Mouse (Mus musculus) MEL (cell line): ENCODE measurements around the gene Ccdc162. TPM values are rescaled to one million over a fixed set of nuclear protein-coding genes. Genes with fewer than 3 reads are reported as not detected.

Experiments
- DNase-seq: peaks from one replicate; pipeline ENCODE4 v3.0.0; 2011; ENCODE audit warnings: low read depth, low spot score
- H3K27ac ChIP-seq: 2 replicates; pipeline ENCODE4 v1.5.1; 2012; ENCODE audit warnings: low read depth, mild to moderate bottlenecking, control low read depth, low read length, moderate library complexity; ENCODE audit not compliant: control insufficient read depth
- H3K27me3 ChIP-seq, 2 experiments: fragments of 150-350 bp in 1 of 2; sonication (generic) in 1 of 2; 2 replicates each; pipeline ENCODE4 v1.6.1; 2012; ENCODE audit warnings: low read length in 2 of 2, mild to moderate bottlenecking in 2 of 2, improper control_type of control experiment in 1 of 2, moderate library complexity in 1 of 2; ENCODE audit not compliant: insufficient read depth in 2 of 2, control insufficient read depth in 1 of 2
- H3K36me3 ChIP-seq, 2 experiments: 2 replicates each; pipeline ENCODE4 v1.6.1; 2012 to 2014; ENCODE audit warnings: low read length in 2 of 2, improper control_type of control experiment in 1 of 2, inconsistent platforms in 1 of 2, mild to moderate bottlenecking in 1 of 2; ENCODE audit not compliant: insufficient read depth in 2 of 2, control insufficient read depth in 1 of 2
- H3K4me1 ChIP-seq, 2 experiments: fragments of 150-350 bp in 1 of 2; sonication (generic) in 1 of 2; 2 replicates each; pipeline ENCODE4 v1.6.1; 2012; ENCODE audit warnings: low read length in 2 of 2, improper control_type of control experiment in 1 of 2, mild to moderate bottlenecking in 1 of 2; ENCODE audit not compliant: insufficient read depth in 2 of 2, control insufficient read depth in 1 of 2
- H3K4me3 ChIP-seq, 2 experiments: fragments of 150-350 bp in 1 of 2; sonication (generic) in 1 of 2; 2 replicates each; pipeline ENCODE4 v1.5.1; 2012; ENCODE audit warnings: low read depth in 2 of 2, low read length in 2 of 2, mild to moderate bottlenecking in 2 of 2, moderate library complexity in 2 of 2, control low read depth in 1 of 2, improper control_type of control experiment in 1 of 2; ENCODE audit not compliant: control insufficient read depth in 1 of 2, insufficient read depth in 1 of 2
- H3K79me2 ChIP-seq: 2 replicates; pipeline ENCODE4 v1.6.1; 2012; ENCODE audit warnings: mild to moderate bottlenecking, low read length, moderate library complexity; ENCODE audit not compliant: control insufficient read depth, poor library complexity, insufficient read depth
- H3K9ac ChIP-seq: 2 replicates; pipeline ENCODE4 v1.6.1; 2012; ENCODE audit warnings: low read depth, mild to moderate bottlenecking, control low read depth, low read length, moderate library complexity; ENCODE audit not compliant: control insufficient read depth, poor library complexity, severe bottlenecking
- H3K9me3 ChIP-seq: fragments of 150-350 bp; sonication (generic); replicated peaks from 2 replicates; pipeline ENCODE4 v1.6.1; 2012; ENCODE audit warnings: mild to moderate bottlenecking, low read length, improper control_type of control experiment, moderate library complexity; ENCODE audit not compliant: insufficient read depth
- BHLHE40 ChIP-seq: IDR thresholded peaks from 2 replicates; pipeline ENCODE4 v1.6.1; 2012; ENCODE audit warnings: low read depth, mild to moderate bottlenecking, inconsistent platforms, low read length, improper control_type of control experiment, borderline replicate concordance
- CHD1 ChIP-seq: IDR thresholded peaks from 2 replicates; pipeline ENCODE4 v1.6.1; 2012; ENCODE audit warnings: low read depth, mild to moderate bottlenecking, inconsistent platforms, low read length, improper control_type of control experiment
- CHD2 ChIP-seq: IDR thresholded peaks from 2 replicates; pipeline ENCODE4 v1.6.1; 2011; ENCODE audit warnings: low read length, improper control_type of control experiment
- CTCF ChIP-seq, 3 experiments: IDR thresholded peaks in 2 of 3; conservative IDR thresholded peaks in 1 of 3; 2 replicates each; pipeline ENCODE4 v1.5.1; 2011 to 2012; ENCODE audit warnings: low read length in 3 of 3, low read depth in 2 of 3, mild to moderate bottlenecking in 2 of 3, improper control_type of control experiment in 1 of 3, inconsistent platforms in 1 of 3, mixed read lengths in 1 of 3, moderate library complexity in 1 of 3; ENCODE audit not compliant: control insufficient read depth in 1 of 3, insufficient read depth in 1 of 3, poor library complexity in 1 of 3, severe bottlenecking in 1 of 3
- E2F4 ChIP-seq: IDR thresholded peaks from 2 replicates; pipeline ENCODE4 v1.6.1; 2011; ENCODE audit warnings: low read depth, low read length, improper control_type of control experiment, borderline replicate concordance
- GATA1 ChIP-seq: IDR thresholded peaks from 2 replicates; pipeline ENCODE4 v1.6.1; 2011; ENCODE audit warnings: low read depth, low read length, improper control_type of control experiment
- HCFC1 ChIP-seq: IDR thresholded peaks from 2 replicates; pipeline ENCODE4 v1.6.1; 2012; ENCODE audit warnings: low read depth, mild to moderate bottlenecking, inconsistent platforms, low read length, improper control_type of control experiment, moderate library complexity
- MAFK ChIP-seq: IDR thresholded peaks from 2 replicates; pipeline ENCODE4 v1.6.1; 2011; ENCODE audit warnings: low read depth, mild to moderate bottlenecking, low read length, improper control_type of control experiment, borderline replicate concordance
- MAZ ChIP-seq: IDR thresholded peaks from 2 replicates; pipeline ENCODE4 v1.6.1; 2012; ENCODE audit warnings: low read depth, mild to moderate bottlenecking, inconsistent platforms, low read length, improper control_type of control experiment
- MEF2A ChIP-seq: IDR thresholded peaks from 2 replicates; pipeline ENCODE4 v1.6.1; 2014; ENCODE audit warnings: low read depth, mild to moderate bottlenecking, inconsistent platforms, low read length, improper control_type of control experiment; ENCODE audit not compliant: poor library complexity, insufficient replicate concordance, severe bottlenecking; ENCODE audit errors: extremely low read depth
- MYB ChIP-seq: IDR thresholded peaks from 2 replicates; pipeline ENCODE4 v1.6.1; 2011; ENCODE audit warnings: mild to moderate bottlenecking, low read depth, low read length, improper control_type of control experiment
- NRF1 ChIP-seq: IDR thresholded peaks from 2 replicates; pipeline ENCODE4 v1.6.1; 2014; ENCODE audit warnings: low read depth, mild to moderate bottlenecking, inconsistent platforms, low read length, improper control_type of control experiment, moderate library complexity; ENCODE audit not compliant: poor library complexity, insufficient read depth, severe bottlenecking
- POLR2A ChIP-seq, 2 experiments: IDR thresholded peaks; 2 replicates each; pipeline ENCODE4 v1.6.1; 2011 to 2012; ENCODE audit warnings: low read length in 2 of 2, mild to moderate bottlenecking in 2 of 2, control low read depth in 1 of 2, improper control_type of control experiment in 1 of 2, low read depth in 1 of 2, moderate library complexity in 1 of 2; ENCODE audit not compliant: control insufficient read depth in 1 of 2, insufficient read depth in 1 of 2, poor library complexity in 1 of 2
- POLR2AphosphoS2 ChIP-seq: IDR thresholded peaks from 2 replicates; pipeline ENCODE4 v1.6.1; 2011; ENCODE audit warnings: low read length, improper control_type of control experiment
- RAD21 ChIP-seq: IDR thresholded peaks from 2 replicates; pipeline ENCODE4 v1.6.1; 2011; ENCODE audit warnings: mild to moderate bottlenecking, low read depth, low read length, improper control_type of control experiment
- TCF12 ChIP-seq: IDR thresholded peaks from 2 replicates; pipeline ENCODE4 v1.6.1; 2014; ENCODE audit warnings: low read depth, mild to moderate bottlenecking, inconsistent platforms, low read length, improper control_type of control experiment, moderate library complexity
- ZC3H11A ChIP-seq: IDR thresholded peaks from 2 replicates; pipeline ENCODE4 v1.6.1; 2012; ENCODE audit warnings: low read depth, mild to moderate bottlenecking, inconsistent platforms, low read length, improper control_type of control experiment
- ZMIZ1 ChIP-seq: IDR thresholded peaks from 2 replicates; pipeline ENCODE4 v1.6.1; 2012; ENCODE audit warnings: low read depth, mild to moderate bottlenecking, inconsistent platforms, low read length, improper control_type of control experiment, moderate library complexity
- polyA plus RNA-seq, 2 experiments: library from polyadenylated mRNA; stranded (reverse) in 1 of 2; unstranded in 1 of 2; fragments of >175 nt in 1 of 2; fragments of >200 nt in 1 of 2; gene quantifications; 2 replicates each; pipeline versions ENCODE4 v1.2.1 to v1.2.4; 2012; ENCODE audit warnings: low replicate concordance in 2 of 2, low read depth in 1 of 2; ENCODE audit not compliant: insufficient read length in 2 of 2, insufficient read depth in 1 of 2, missing spikeins in 1 of 2
- total RNA-seq: library from RNA; depleted of rRNA; stranded (reverse); fragments of 300-350 nt; gene quantifications from 2 replicates; pipeline ENCODE4 v1.2.3, GENCODE M21; 2012

The Ccdc162 gene
- total and polyA plus RNA-seq, 3 experiments = 0.06 TPM; not detected in 2

GRCm38 (mm10) chr10:41575451-41576327, 140.7 kb downstream of the Ccdc162 start:
- H3K79me2 ChIP-seq = no peaks in the 10 kb centered on the region
- peaks cover 4 to 13% of the 10 kb centered on the region in 2 experiments; a peak in 3 of 4 replicates for H3K27me3 ChIP-seq
- H3K9ac ChIP-seq = no peak overlapping the region
- H3K27ac ChIP-seq = no peak overlapping the region
- H3K4me1 ChIP-seq = no peaks in the 10 kb centered on the region
- DNase-seq = no peak
- H3K4me3 ChIP-seq = no peak overlapping the region
- no peaks in the 10 kb centered on the region for H3K36me3 ChIP-seq
- H3K9me3 ChIP-seq = no peaks in the 10 kb centered on the region
- TF ChIP-seq NRF1 = no peak
- no peak for TF ChIP-seq MAZ
- TF ChIP-seq CHD1 = no peak
- no peak for TF ChIP-seq MYB
- no peak for TF ChIP-seq RAD21
- TF ChIP-seq CHD2 = no peak
- no peak for TF ChIP-seq ZC3H11A
- no peak for TF ChIP-seq GATA1
- TF ChIP-seq E2F4 = no peak
- TF ChIP-seq ZMIZ1 = no peak
- TF ChIP-seq POLR2AphosphoS2 = no peak
- TF ChIP-seq TCF12 = no peak
- no peak for TF ChIP-seq CTCF (IDR thresholded peaks at IDR 0.05 in 2 of 3, conservative IDR thresholded peaks at IDR 0.05 in 1 of 3; ENCODE audit: control insufficient read depth in 1 of 3, insufficient read depth in 1 of 3, low read depth in 2 of 3, low read length in 3 of 3, poor library complexity in 1 of 3, severe bottlenecking in 1 of 3)

- H3K4me1 ChIP-seq = no peaks in the 10 kb centered on the region
- no peaks in the 10 kb centered on the region for H3K79me2 ChIP-seq
- TF ChIP-seq HCFC1 (no peak), BHLHE40 (no peak), MAFK (no peak), POLR2A (IDR thresholded peaks at IDR 0.05; ENCODE audit: control insufficient read depth in 1 of 2, insufficient read depth in 1 of 2, low read depth in 1 of 2, low read length in 2 of 2, poor library complexity in 1 of 2) (no peak), MEF2A (no peak), NRF1 (no peak), CHD2 (no peak)
- peaks cover 0 to 12% of the 10 kb centered on the region in 2 experiments; a peak in 3 of 4 replicates for H3K27me3 ChIP-seq
- H3K4me3 ChIP-seq = no peak overlapping the region
- H3K36me3 ChIP-seq = no peaks in the 10 kb centered on the region
- no peak overlapping the region for H3K9ac ChIP-seq
- H3K9me3 ChIP-seq = no peaks in the 10 kb centered on the region
- H3K27ac ChIP-seq = no peak overlapping the region
- no peak for DNase-seq
These were observed 143.2 kb downstream of the Ccdc162 start for GRCm38 (mm10) chr10:41573190-41573589.
